Mouse (Mus musculus) hindbrain, embryonic 12.5 days (tissue): ENCODE data around the gene Efcab8. TPM values are rescaled to one million over a fixed set of nuclear protein-coding genes. Genes with fewer than 3 reads are reported as not detected.

Experiments used
- polyA plus RNA-seq: library from polyadenylated mRNA; unstranded; fragments of >200 nt; fragmentation: Nextera tagmentation; extraction: Ambion mirVana; gene quantifications from 2 replicates; pipeline ENCODE4 v1.2.1, GENCODE M21; 2016

Gene Efcab8
- polyA plus RNA-seq, 1 experiment from 2014 or later, result not detected

Other genes starting within 250 kb of the Efcab8 start
- gene Nol4l, start 250.0 kb upstream of the Efcab8 start, polyA plus RNA-seq, result 33.9 and 36.8 TPM in 2 replicates
- gene Commd7, start 147.2 kb upstream of the Efcab8 start, polyA plus RNA-seq, result 68.6 and 71.8 TPM in 2 replicates
- 9.5 and 9.7 TPM in 2 replicates for gene Dnmt3b, start 130.5 kb upstream of the Efcab8 start, polyA plus RNA-seq
- 0.17 TPM in 1 of 2 replicates, not detected in the other for gene Dnmt3c, start 83.3 kb upstream of the Efcab8 start, polyA plus RNA-seq
- gene Mapre1, start 38.7 kb upstream of the Efcab8 start, polyA plus RNA-seq, result 369 and 427 TPM in 2 replicates
- gene Sun5, start 91.2 kb downstream of the Efcab8 start, polyA plus RNA-seq, result not detected in 2 replicates
- not detected in 2 replicates for gene Bpifb2, start 95.1 kb downstream of the Efcab8 start, polyA plus RNA-seq
- not detected in 2 replicates for gene Bpifb6, start 120.5 kb downstream of the Efcab8 start, polyA plus RNA-seq
- gene Bpifb3, start 138.3 kb downstream of the Efcab8 start, polyA plus RNA-seq, result not detected in 2 replicates
- not detected in 2 replicates for gene Bpifb4, start 158.3 kb downstream of the Efcab8 start, polyA plus RNA-seq
- not detected in 2 replicates for gene Bpifa6, start 195.0 kb downstream of the Efcab8 start, polyA plus RNA-seq
- gene Bpifa2, start 228.3 kb downstream of the Efcab8 start, polyA plus RNA-seq, result not detected in 2 replicates